Mouse (Mus musculus) T-helper 1 cell (primary cell): ENCODE data around the gene Slc30a2.
"Not testable (repeated sequence)": the region's sequence is repeated elsewhere in the genome, so short reads cannot be mapped to it uniquely, and the experiment has no call there.

Experiments used
- in situ Hi-C: fragments of 300-600 bp; cut with MboI, MseI; formaldehyde crosslinking; loops from one replicate; pipeline ENCODE4 v1.15.1; 2025; ENCODE audit warnings: high pct_unique_total_duplicates

The Slc30a2 gene

GRCm38 (mm10) chr4:134321524-134321923 lies 21.5 kb upstream of the Slc30a2 start:
- in situ Hi-C loops, result no loop called here

- in situ Hi-C loops, result no loop called here
Observed at GRCm38 (mm10) chr4:134324655-134325054, 18.3 kb upstream of the Slc30a2 start.

GRCm38 (mm10) chr4:134326859-134327530 lies 16.0 kb upstream of the Slc30a2 start:
- in situ Hi-C loops, result no loop called here

GRCm38 (mm10) chr4:134328151-134328550 lies 14.8 kb upstream of the Slc30a2 start:
- in situ Hi-C loops, result no loop called here

- in situ Hi-C loops, result no loop called here
Observed at GRCm38 (mm10) chr4:134328832-134329231, 14.1 kb upstream of the Slc30a2 start.

GRCm38 (mm10) chr4:134330281-134330680 lies 12.7 kb upstream of the Slc30a2 start:
- in situ Hi-C loops, result no loop called here

- in situ Hi-C loops, result not testable (repeated sequence)
Observed at GRCm38 (mm10) chr4:134341231-134341630, 1.8 kb upstream of the Slc30a2 start.

- in situ Hi-C loops, result no loop called here
Observed at GRCm38 (mm10) chr4:134342213-134342779, 685 bp upstream of the Slc30a2 start.

GRCm38 (mm10) chr4:134344620-134345019 lies 1.6 kb downstream of the Slc30a2 start:
- in situ Hi-C loops, result no loop called here

- in situ Hi-C loops, result no loop called here
Observed at GRCm38 (mm10) chr4:134345802-134346201, 2.8 kb downstream of the Slc30a2 start.

- in situ Hi-C loops, result no loop called here
Observed at GRCm38 (mm10) chr4:134348078-134348477, 5.1 kb downstream of the Slc30a2 start.

- in situ Hi-C loops, result no loop called here
Observed at GRCm38 (mm10) chr4:134348545-134348944, 5.6 kb downstream of the Slc30a2 start.

- in situ Hi-C loops, result no loop called here
Observed at GRCm38 (mm10) chr4:134349829-134350228, 6.8 kb downstream of the Slc30a2 start.

- in situ Hi-C loops, result no loop called here
Observed at GRCm38 (mm10) chr4:134350641-134351040, 7.7 kb downstream of the Slc30a2 start.

- in situ Hi-C loops, result no loop called here
Observed at GRCm38 (mm10) chr4:134351329-134352260, 8.6 kb downstream of the Slc30a2 start.

- in situ Hi-C loops, result no loop called here
Observed at GRCm38 (mm10) chr4:134352261-134352707, 9.3 kb downstream of the Slc30a2 start.

- in situ Hi-C loops, result no loop called here
Observed at GRCm38 (mm10) chr4:134352929-134353328, 9.9 kb downstream of the Slc30a2 start.

GRCm38 (mm10) chr4:134353527-134354409 lies 10.8 kb downstream of the Slc30a2 start:
- in situ Hi-C loops, result no loop called here

- in situ Hi-C loops, result no loop called here
Observed at GRCm38 (mm10) chr4:134355841-134356452, 13.0 kb downstream of the Slc30a2 start.

GRCm38 (mm10) chr4:134356591-134357460 lies 13.8 kb downstream of the Slc30a2 start:
- in situ Hi-C loops, result no loop called here
